Mouse (Mus musculus): ENCODE results near the gene Dclre1a.

DNA sequence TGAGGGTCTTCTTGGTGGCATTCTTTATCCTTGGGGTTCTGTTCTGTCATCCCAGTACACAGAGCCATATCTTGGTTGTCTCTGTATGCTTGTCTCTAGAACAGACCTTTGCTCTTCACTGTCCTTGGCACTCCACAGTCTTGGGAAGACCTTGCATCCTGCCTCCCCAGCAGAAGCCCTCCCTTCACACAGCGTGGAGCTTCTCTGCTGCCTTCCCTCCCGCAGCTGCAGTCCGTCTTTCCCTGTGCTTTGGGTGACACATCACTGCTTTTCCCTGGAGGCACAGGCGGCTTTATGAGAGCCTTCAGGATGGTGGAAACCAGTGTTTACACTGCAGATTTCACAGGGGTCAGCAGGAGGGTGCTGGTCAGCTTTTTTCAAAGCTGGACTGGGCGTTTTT lies 35.8 kb upstream of the Dclre1a start:
- TF ChIP-seq CTCF (conservative IDR thresholded peaks at IDR 0.05; ENCODE audit: insufficient read depth, insufficient read length, low read depth, low read length) (no peak), POLR2A (IDR thresholded peaks at IDR 0.05; ENCODE audit: low read depth, low read length) (no peak)
